Mouse (Mus musculus) spleen, adult 2 months (tissue): ENCODE results near the gene Exoc3.

ENCODE experiments used
- CTCF ChIP-seq: fragments of 200-500 bp; IDR thresholded peaks from 2 replicates; pipeline ENCODE4 v1.5.1; 2011; ENCODE audit warnings: mild to moderate bottlenecking, inconsistent platforms; ENCODE audit not compliant: insufficient read depth, insufficient read length, insufficient replicate concordance; ENCODE audit errors: extremely low read depth
- POLR2A ChIP-seq: fragments of 200-500 bp; IDR thresholded peaks from 2 replicates; pipeline ENCODE4 v1.6.1; 2011; ENCODE audit warnings: low read depth, low read length, inconsistent platforms

GRCm38 (mm10) chr13:74192613-74193012, 15.9 kb downstream of the Exoc3 start:
- TF ChIP-seq CTCF (no peak), POLR2A (no peak)
